Mouse (Mus musculus) embryonic facial prominence, embryonic 15.5 days (tissue): ENCODE measurements around the gene Gstt3. TPM values are rescaled to one million over a fixed set of nuclear protein-coding genes. Genes with fewer than 3 reads are reported as not detected.
"Not testable (repeated sequence)": the region's sequence is repeated elsewhere in the genome, so short reads cannot be mapped to it uniquely, and the experiment has no call there.

Experiments
- ATAC-seq: fragments of 200-750 bp; cut with Nextera tagmentation; 2 replicates; pipeline ENCODE4 v1.8.0; 2017; ENCODE audit warnings: low read depth, moderate TSS enrichment; ENCODE audit not compliant: insufficient number of reproducible peaks, low FRiP score, low TSS enrichment
- H3K27ac ChIP-seq: fragments of 300-500 bp; sonication (generic); replicated peaks from 2 replicates; pipeline ENCODE4 v1.5.1; 2015; ENCODE audit warnings: mild to moderate bottlenecking, inconsistent platforms
- H3K27me3 ChIP-seq: fragments of 300-500 bp; sonication (generic); 2 replicates; pipeline ENCODE4 v1.6.1; 2015; ENCODE audit warnings: inconsistent platforms
- H3K36me3 ChIP-seq: fragments of 300-500 bp; sonication (generic); 2 replicates; pipeline ENCODE4 v1.6.1; 2015; ENCODE audit warnings: mild to moderate bottlenecking, inconsistent platforms
- H3K4me1 ChIP-seq: fragments of 300-500 bp; sonication (generic); 2 replicates; pipeline ENCODE4 v1.6.1; 2015; ENCODE audit warnings: inconsistent platforms
- H3K4me2 ChIP-seq: fragments of 300-500 bp; sonication (generic); replicated peaks from 2 replicates; pipeline ENCODE4 v1.6.1; 2015; ENCODE audit warnings: mild to moderate bottlenecking, inconsistent platforms
- H3K4me3 ChIP-seq: fragments of 300-500 bp; sonication (generic); replicated peaks from 2 replicates; pipeline ENCODE4 v1.5.1; 2015; ENCODE audit warnings: mild to moderate bottlenecking, inconsistent platforms
- H3K9ac ChIP-seq: fragments of 300-500 bp; sonication (generic); 2 replicates; pipeline ENCODE4 v1.6.1; 2015; ENCODE audit warnings: inconsistent platforms
- H3K9me3 ChIP-seq: fragments of 300-500 bp; sonication (generic); replicated peaks from 2 replicates; pipeline ENCODE4 v1.6.1; 2016; ENCODE audit warnings: inconsistent platforms
- WGBS: fragments of 180-500 bp; shearing (Covaris S2); methylation state at CpG from one replicate; pipeline ENCODE4 v1.1.7; 2015; 5-methylcytosine and 5-hydroxymethylcytosine counted together
- polyA plus RNA-seq: library from polyadenylated mRNA; unstranded; fragments of >200 nt; fragmentation: Nextera tagmentation; extraction: Ambion mirVana; gene quantifications from 2 replicates; pipeline ENCODE4 v1.2.1, GENCODE M21; 2015

Gstt3 gene
- polyA plus RNA-seq, 1 experiment from 2014 or later = 18.1 TPM

DNA sequence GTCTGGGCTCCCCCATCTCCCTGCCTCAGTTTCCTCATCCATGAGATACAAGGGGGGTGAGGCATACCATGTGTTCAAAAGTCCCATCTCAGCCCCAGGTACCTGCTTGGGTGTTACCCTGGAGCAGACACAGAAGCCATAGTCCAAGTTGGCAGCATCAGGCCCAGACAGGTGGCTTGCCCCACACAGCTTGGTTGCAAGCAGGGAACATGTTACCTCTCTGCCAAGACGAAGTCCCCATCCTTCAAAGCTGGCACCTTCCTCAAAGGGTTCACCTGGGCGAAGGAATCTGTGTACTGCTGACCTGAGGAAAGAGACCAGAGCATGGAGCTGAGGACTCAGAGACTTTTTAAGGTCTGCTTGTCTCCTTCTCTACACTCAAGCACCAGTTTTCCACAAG is 3.3 kb downstream of the Gstt3 start:
- 79% methylated on average over 2 of the region's 2 CpGs for WGBS
- no peak for ATAC-seq

DNA sequence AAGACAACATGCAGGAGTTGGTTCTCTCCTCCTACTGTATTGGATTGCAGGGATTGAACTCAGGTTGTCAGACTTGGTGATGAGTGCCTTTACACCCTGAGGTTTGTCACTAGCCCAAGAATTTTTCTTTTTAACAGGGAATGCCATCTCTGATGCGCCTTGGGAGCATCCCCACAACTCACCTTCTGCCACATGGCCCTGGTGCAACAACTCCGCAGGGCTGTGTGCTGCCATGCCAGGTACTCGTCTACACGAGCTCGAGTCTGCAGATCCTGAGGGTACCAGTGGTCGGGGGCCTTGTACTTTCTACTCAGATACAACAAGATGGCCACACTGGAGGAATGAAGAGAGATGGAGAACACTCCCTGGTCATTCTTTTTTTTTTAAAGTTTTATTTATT is 4.7 kb downstream of the Gstt3 start:
- peaks cover 18% of the 10 kb centered on the region; the same call in 1 of the 2 replicates for H3K27me3 ChIP-seq
- H3K9ac ChIP-seq = no peak overlapping the region
- H3K4me3 ChIP-seq = no peak overlapping the region
- ATAC-seq = no peak
- no peaks in the 10 kb centered on the region for H3K36me3 ChIP-seq
- H3K9me3 ChIP-seq = no peaks in the 10 kb centered on the region
- H3K4me1 ChIP-seq = peaks cover 27% of the 10 kb centered on the region
- no peak overlapping the region for H3K4me2 ChIP-seq
- H3K27ac ChIP-seq = no peak overlapping the region
- 85% methylated on average over 6 of the region's 6 CpGs for WGBS

More for the DNA sequence above, 3.3 kb downstream of the Gstt3 start:
- Histone ChIP-seq H3K9me3 (no peaks in the 10 kb centered on the region), H3K27ac (no peak overlapping the region), H3K4me2 (no peak overlapping the region), H3K4me3 (no peak overlapping the region), H3K9ac (no peak overlapping the region), H3K4me1 (peaks cover 19% of the 10 kb centered on the region), H3K36me3 (no peaks in the 10 kb centered on the region), H3K27me3 (peaks cover 18% of the 10 kb centered on the region; the same call in 1 of the 2 replicates)

DNA sequence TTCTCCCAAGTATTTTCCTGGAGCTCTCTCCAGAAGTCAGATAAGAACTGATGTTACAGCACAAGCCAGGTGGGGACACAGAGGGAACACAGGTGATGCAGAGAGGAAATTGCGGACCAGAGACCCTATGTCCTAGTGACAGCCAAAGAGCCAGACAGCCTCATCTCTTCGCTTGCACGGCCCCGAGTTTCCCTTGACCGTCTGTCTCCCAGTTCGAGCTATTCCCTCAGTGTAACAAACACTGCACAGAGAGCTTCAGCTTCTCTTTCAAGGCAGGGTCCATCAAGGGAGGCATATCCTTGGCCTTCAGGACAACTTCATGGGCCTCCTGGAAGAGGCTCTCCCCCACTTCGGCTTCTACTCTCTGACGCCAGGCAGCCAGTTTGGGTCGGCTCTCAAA is 6.6 kb downstream of the Gstt3 start:
- H3K4me3 ChIP-seq = no peak overlapping the region
- H3K4me2 ChIP-seq = no peak overlapping the region
- no peak overlapping the region for H3K9ac ChIP-seq
- WGBS = 90% methylated on average over 9 of the region's 9 CpGs
- H3K36me3 ChIP-seq = no peaks in the 10 kb centered on the region
- peaks cover 14% of the 10 kb centered on the region for H3K4me1 ChIP-seq
- peaks cover 9% of the 10 kb centered on the region; the same call in 1 of the 2 replicates for H3K27me3 ChIP-seq
- ATAC-seq = no peak
- no peaks in the 10 kb centered on the region for H3K9me3 ChIP-seq
- H3K27ac ChIP-seq = no peak overlapping the region

DNA sequence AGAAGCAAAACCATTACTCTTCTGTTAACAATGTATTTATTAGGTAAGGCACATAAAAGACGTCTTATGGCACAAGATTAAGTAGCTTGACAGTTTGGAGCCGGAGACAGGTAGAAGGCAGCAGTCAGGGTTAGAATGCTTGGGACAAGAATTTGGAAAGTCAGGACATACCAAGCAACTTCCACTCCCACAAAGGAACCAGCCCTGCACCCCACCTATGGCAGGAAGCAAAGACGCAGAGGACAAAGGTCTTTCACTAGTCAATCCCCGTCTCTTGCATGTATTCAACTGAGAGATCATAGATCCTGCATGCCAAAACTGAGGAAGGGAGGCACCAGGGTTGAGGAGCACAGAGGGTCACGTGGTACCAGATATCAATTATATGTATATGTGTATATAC is 7.1 kb downstream of the Gstt3 start:
- Histone ChIP-seq H3K4me2 (no peak overlapping the region), H3K4me3 (peak overlapping the region; percentile 70; the same call in 1 of the 2 replicates), H3K9ac (no peak overlapping the region), H3K9me3 (no peaks in the 10 kb centered on the region), H3K36me3 (no peaks in the 10 kb centered on the region), H3K27ac (no peak overlapping the region), H3K4me1 (peaks cover 10% of the 10 kb centered on the region; the same call in 1 of the 2 replicates), H3K27me3 (peaks cover 4% of the 10 kb centered on the region; the same call in 1 of the 2 replicates)
- 91% methylated on average over 5 of the region's 5 CpGs for WGBS
- ATAC-seq = no peak

DNA sequence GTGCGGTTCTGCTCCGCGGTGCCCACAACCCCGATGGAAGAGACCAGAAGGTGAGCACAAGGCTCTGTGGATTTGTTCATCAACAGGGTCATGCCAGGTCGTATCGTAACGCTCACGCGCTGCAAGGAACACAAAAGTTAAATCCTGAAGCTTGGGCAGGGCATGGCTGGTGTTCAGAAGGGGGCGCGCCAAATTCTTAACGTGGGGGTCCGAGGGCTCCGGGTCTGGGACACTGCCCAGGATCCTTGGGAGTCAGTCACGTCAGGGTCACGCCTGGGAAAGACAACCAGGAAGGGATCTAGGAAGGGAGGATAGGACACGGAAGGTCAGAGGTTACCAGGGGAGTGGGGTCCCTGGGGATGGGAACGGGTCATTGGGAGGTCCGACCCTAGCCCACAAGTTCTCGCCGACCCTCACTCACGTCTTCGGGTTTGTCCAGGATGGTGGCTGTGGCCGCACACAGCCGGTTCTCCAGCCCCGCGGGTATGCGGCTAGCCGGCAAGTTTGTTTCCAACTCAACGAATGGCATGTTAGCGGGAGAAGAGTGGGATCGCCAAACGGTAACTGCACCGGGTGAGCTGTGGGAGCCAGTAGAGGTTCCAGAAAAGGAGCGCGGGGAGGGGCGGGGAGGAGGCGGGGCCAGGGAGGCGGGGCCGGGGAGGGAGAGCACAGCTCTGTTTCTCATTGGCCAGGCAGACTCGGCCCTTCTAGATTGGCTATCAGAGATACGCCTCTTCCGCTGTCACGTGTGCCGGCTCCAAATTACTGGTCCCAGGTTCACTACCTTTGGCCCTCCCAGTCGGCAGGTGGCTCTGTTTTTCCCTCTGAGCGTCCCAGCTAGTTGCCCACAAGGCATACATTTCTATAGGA is 8.2 kb downstream of the Gstt3 start, which contains the start of gene Ddt:
TSS of gene Ddt (minus strand) at position 620 of the 870 bp plus-strand sequence.
- Histone ChIP-seq H3K4me2 (peak within 1 kb of the TSS; percentile 96), H3K4me3 (peak within 1 kb of the TSS; percentile 70), H3K9ac (peak within 1 kb of the TSS; percentile 56), H3K4me1 (peaks cover 10% of the 10 kb centered on the region; the same call in 1 of the 2 replicates), H3K27ac (no peak within 1 kb of the TSS), H3K36me3 (no peaks in the 10 kb centered on the region), H3K9me3 (no peaks in the 10 kb centered on the region), H3K27me3 (0 out of 2 replicates have a peak, but pooled peaks cover 4% of the 10 kb centered on the region)
- peak; percentile 92 for ATAC-seq
- under 1% methylated on average over 47 of the region's 47 CpGs for WGBS

DNA sequence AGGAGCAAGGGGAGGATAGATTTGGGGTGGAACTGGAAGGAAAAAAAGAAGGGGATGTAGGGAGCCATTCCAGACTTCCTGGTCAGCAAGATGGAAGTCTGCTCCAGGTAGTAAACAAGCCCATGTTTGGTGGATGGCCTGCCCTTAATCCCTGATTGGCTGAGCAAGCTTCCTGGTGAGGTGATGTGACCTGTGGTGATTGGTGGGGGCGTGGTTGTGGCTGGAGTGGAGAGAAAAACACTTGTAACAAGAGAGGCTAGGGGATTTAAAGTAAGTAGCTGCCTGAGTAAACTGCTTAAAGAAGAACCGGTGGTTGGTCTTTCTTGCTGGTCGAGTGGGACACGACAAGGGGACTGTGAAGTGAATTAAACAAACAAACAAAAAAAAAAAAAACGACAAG is 13.5 kb downstream of the Gstt3 start:
- not testable (repeated sequence) for ATAC-seq, H3K9me3 ChIP-seq, H3K4me2 ChIP-seq, H3K27me3 ChIP-seq, H3K27ac ChIP-seq, H3K4me3 ChIP-seq, H3K36me3 ChIP-seq, H3K9ac ChIP-seq
- peaks cover 18% of the 10 kb centered on the region for H3K4me1 ChIP-seq
- WGBS = 21% methylated on average over 5 of the region's 5 CpGs

DNA sequence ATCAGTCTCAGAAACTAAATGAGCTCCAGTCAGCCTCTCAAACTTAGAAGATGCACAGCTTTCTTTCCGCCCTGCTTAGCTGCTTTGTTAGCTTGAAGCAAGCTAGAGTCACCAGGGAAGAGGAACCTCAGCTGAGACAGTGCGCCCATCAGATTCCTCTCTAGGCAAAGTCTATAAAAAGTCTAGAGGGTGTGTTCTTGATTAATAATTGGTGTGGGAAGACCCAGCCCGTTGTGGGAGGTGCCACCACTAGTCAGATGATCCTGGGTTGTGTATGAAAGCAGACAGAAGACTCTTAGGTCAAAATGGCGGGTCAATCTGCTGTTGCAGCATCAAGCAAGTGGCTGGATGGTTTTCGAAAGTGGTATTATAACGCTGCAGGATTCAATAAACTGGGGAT is 14.4 kb downstream of the Gstt3 start:
- no peak for ATAC-seq
- Histone ChIP-seq H3K4me1 (peaks cover 15% of the 10 kb centered on the region), H3K27ac (no peak overlapping the region), H3K4me3 (no peak overlapping the region), H3K9me3 (no peaks in the 10 kb centered on the region), H3K36me3 (no peaks in the 10 kb centered on the region), H3K9ac (no peak overlapping the region), H3K27me3 (no peaks in the 10 kb centered on the region), H3K4me2 (no peak overlapping the region)
- WGBS = 80% methylated on average over 6 of the region's 6 CpGs

DNA sequence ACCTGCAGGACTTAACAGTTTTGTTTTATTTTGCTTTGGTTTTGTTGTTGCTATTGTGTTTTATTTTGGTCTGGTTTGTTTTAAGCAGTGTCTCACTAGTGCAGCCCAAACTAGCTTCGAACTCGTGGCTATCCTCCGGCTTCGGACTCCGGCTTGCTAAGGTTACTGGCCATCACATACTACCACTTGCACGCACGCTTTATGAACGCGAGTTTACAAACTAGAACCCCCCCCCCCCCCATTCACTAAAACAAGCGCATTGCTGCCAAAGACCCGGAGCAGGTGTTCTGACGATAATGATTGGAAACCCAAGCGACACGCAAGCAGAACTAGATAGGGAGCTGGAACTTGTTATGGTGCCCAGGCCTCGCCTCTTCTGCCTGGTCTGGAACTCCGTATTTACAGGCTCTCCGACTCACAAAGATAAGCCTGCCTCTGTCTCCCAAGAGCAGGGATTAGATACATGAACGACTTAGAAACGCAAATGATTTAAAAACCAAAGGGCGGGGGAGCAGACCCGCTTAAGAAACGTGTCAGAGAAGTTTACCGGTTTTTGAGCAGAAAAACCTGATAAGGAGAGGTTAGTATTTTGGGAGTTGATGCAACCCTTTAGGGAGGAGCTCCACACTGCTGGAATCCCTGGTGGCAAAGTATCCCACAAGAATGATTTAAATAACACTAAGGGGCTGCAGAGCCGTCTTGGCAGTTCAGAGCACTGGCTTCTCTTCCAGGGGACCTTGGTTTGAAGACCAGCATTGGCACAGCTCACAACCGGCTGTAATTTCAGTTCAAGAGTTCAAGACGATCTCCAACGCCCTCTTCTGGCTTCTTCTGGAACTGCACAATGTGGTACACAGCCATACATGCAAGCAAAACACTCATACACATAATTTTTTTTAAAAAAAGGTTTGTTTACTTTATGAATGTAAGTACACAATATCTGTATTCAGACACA is 16.4 kb downstream of the Gstt3 start:
- peaks cover 15% of the 10 kb centered on the region for H3K4me1 ChIP-seq
- no peaks in the 10 kb centered on the region for H3K36me3 ChIP-seq
- ATAC-seq = no peak
- no peak overlapping the region for H3K9ac ChIP-seq
- WGBS = under 1% methylated on average over 27 of the region's 27 CpGs
- H3K4me3 ChIP-seq = peak overlapping the region; percentile 74
- peak overlapping the region; percentile 72 for H3K4me2 ChIP-seq
- no peaks in the 10 kb centered on the region for H3K27me3 ChIP-seq
- peak overlapping the region; percentile 80 for H3K27ac ChIP-seq
- H3K9me3 ChIP-seq = no peaks in the 10 kb centered on the region

DNA sequence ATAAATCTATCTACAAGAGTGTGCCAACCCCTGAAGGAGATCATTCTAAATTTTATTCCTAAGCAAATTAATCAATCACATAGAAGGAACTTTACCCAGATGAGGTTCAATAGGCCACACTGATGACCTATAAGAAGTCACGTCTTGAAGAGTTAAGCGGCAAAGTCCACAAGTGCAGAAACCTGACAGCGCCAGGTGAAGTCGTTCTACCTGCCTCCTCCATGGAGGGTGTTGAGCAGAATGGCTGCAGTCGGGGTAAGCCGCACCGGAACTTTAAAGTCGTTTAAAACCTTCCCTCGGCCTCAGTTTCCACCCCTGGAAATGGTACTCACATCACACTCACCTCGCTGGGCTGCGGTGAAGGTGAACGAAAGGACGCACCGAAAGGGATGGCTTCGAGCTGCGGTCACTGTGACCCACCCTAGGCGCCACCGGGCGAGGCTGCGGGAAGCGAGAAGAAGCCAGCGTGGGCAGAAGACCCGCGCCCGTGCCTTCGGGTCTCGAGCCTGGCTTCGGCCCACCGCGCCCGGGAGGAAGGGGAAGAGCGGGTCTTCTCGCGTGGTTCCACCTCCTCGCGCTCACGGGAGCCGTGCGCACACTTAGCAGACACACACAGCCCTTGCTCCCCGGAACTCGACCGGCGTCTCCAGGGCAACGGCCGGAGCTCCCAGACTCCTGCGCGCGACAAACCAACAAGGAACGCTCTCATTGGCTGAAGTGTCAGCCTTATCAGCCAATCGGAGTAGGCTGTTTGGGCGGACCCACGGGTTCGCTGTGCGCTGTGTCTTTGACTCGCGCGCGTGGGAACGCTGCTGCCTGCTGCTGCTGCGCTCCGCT is 17.3 kb downstream of the Gstt3 start, which contains the start of gene Cabin1:
TSS of gene Cabin1 (minus strand) at position 660 of the 837 bp plus-strand sequence.
- H3K27ac ChIP-seq = peak within 1 kb of the TSS; percentile 80
- under 1% methylated on average over 61 of the region's 61 CpGs for WGBS

DNA sequence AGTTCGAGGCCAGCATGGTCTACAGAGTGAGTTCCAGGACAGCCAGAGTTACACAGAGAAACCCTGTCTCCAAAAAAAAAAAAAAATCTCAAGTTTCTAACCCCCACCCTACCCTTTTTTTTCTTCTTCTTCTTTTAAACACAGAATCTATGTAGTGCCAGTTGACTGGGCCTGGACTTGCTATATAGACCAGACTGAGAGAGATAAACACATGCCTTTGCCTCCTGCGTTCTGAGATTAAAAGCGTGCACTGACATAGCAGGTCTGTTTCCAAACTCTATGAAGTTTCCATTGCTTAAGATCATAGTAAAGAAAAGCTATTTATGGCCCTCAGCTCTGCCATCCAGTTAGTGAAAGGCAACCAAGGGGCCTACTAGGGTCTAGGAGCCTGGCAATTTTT is 18.8 kb downstream of the Gstt3 start:
- no peaks in the 10 kb centered on the region for H3K9me3 ChIP-seq
- WGBS = 91% methylated on average over 3 of the region's 3 CpGs
- H3K4me1 ChIP-seq = peaks cover 15% of the 10 kb centered on the region
- H3K9ac ChIP-seq = no peak overlapping the region
- no peaks in the 10 kb centered on the region for H3K27me3 ChIP-seq
- peaks cover 12% of the 10 kb centered on the region for H3K36me3 ChIP-seq
- no peak for ATAC-seq
- H3K4me2 ChIP-seq = no peak overlapping the region
- H3K4me3 ChIP-seq = no peak overlapping the region
- H3K27ac ChIP-seq = no peak overlapping the region

More for the DNA sequence above, 17.3 kb downstream of the Gstt3 start, which contains the start of gene Cabin1:
- H3K4me2 ChIP-seq = peak within 1 kb of the TSS; percentile 72
- H3K27me3 ChIP-seq = no peaks in the 10 kb centered on the region
- no peaks in the 10 kb centered on the region for H3K9me3 ChIP-seq
- H3K36me3 ChIP-seq = peaks cover 4% of the 10 kb centered on the region; the same call in 1 of the 2 replicates
- H3K4me3 ChIP-seq = peak within 1 kb of the TSS; percentile 74
- H3K9ac ChIP-seq = peak within 1 kb of the TSS; percentile 82
- peak; percentile 97 for ATAC-seq
- H3K4me1 ChIP-seq = peaks cover 15% of the 10 kb centered on the region
